Mouse (Mus musculus) testis, adult 2 months (tissue): ENCODE results near the gene Ccl22.

Source experiments
- CTCF ChIP-seq: fragments of 200-500 bp; IDR thresholded peaks from 2 replicates; pipeline ENCODE4 v1.5.1; 2012; ENCODE audit warnings: low read depth, mild to moderate bottlenecking, inconsistent platforms, low read length, moderate library complexity; ENCODE audit not compliant: control insufficient read depth, insufficient read depth, insufficient replicate concordance
- POLR2A ChIP-seq: fragments of 200-500 bp; IDR thresholded peaks from 2 replicates; pipeline ENCODE4 v1.6.1; 2012; ENCODE audit warnings: low read depth, mild to moderate bottlenecking, inconsistent platforms, low read length, moderate library complexity; ENCODE audit not compliant: control insufficient read depth

GRCm38 (mm10) chr8:94754486-94754885, 9.1 kb downstream of the Ccl22 start:
- TF ChIP-seq CTCF (no peak), POLR2A (no peak)
